Mouse (Mus musculus) intestine, embryonic 16.5 days (tissue): ENCODE data around the gene Mov10. TPM values are rescaled to one million over a fixed set of nuclear protein-coding genes. Genes with fewer than 3 reads are reported as not detected.

Experiments
- ATAC-seq: fragments of 200-750 bp; cut with Nextera tagmentation; 2 replicates; pipeline ENCODE4 v1.8.0; 2017; ENCODE audit warnings: moderate TSS enrichment, moderate library complexity
- H3K27ac ChIP-seq: fragments of 300-500 bp; sonication (generic); 2 replicates; pipeline ENCODE4 v1.5.1; 2014; ENCODE audit warnings: mild to moderate bottlenecking, low read length
- H3K27me3 ChIP-seq: fragments of 300-500 bp; sonication (generic); replicated peaks from 2 replicates; pipeline ENCODE4 v1.6.1; 2014; ENCODE audit warnings: low read length, control low read depth, mixed read lengths; ENCODE audit not compliant: control insufficient read depth, insufficient read depth
- H3K36me3 ChIP-seq: fragments of 300-500 bp; sonication (generic); 2 replicates; pipeline ENCODE4 v1.6.1; 2014; ENCODE audit warnings: low read length, control low read depth; ENCODE audit not compliant: control insufficient read depth, insufficient read depth
- H3K4me1 ChIP-seq: fragments of 300-500 bp; sonication (generic); 2 replicates; pipeline ENCODE4 v1.6.1; 2014; ENCODE audit warnings: low read length, control low read depth, mixed read lengths; ENCODE audit not compliant: control insufficient read depth, insufficient read depth
- H3K4me2 ChIP-seq: fragments of 300-500 bp; sonication (generic); 2 replicates; pipeline ENCODE4 v1.6.1; 2014; ENCODE audit warnings: low read depth, low read length, control low read depth
- H3K4me3 ChIP-seq: fragments of 300-500 bp; sonication (generic); 2 replicates; pipeline ENCODE4 v1.5.1; 2014; ENCODE audit warnings: mild to moderate bottlenecking, low read length
- H3K9ac ChIP-seq: fragments of 300-500 bp; sonication (generic); 2 replicates; pipeline ENCODE4 v1.6.1; 2014; ENCODE audit warnings: low read depth, low read length
- H3K9me3 ChIP-seq: fragments of 300-500 bp; sonication (generic); 2 replicates; pipeline ENCODE4 v1.6.1; 2016; ENCODE audit warnings: low read length, control low read depth; ENCODE audit not compliant: control insufficient read depth
- WGBS: fragments of 180-500 bp; shearing (Covaris S2); extraction: QIAGEN DNeasy Blood & Tissue Kit; methylation state at CpG from one replicate; pipeline ENCODE4 v1.1.7; 2014; 5-methylcytosine and 5-hydroxymethylcytosine counted together
- polyA plus RNA-seq: library from polyadenylated mRNA; unstranded; fragments of >200 nt; fragmentation: Nextera tagmentation; extraction: Ambion mirVana; gene quantifications from 2 replicates; pipeline ENCODE4 v1.2.1, GENCODE M21; 2015

Mov10 gene
- polyA plus RNA-seq, 1 experiment from 2014 or later: 139 TPM

GRCm38 (mm10) chr3:104788561-104789311 is 29.6 kb downstream of the Mov10 start:
- Histone ChIP-seq H3K36me3 (peaks cover 5% of the 10 kb centered on the region; the same call in 1 of the 2 replicates), H3K4me2 (peak overlapping the region; percentile 80), H3K4me3 (peak overlapping the region; percentile 76), H3K4me1 (peaks cover 43% of the 10 kb centered on the region), H3K27ac (peak overlapping the region; percentile 92), H3K27me3 (no peaks in the 10 kb centered on the region), H3K9ac (peak overlapping the region; percentile 81), H3K9me3 (no peaks in the 10 kb centered on the region)
- 0% methylated on average over 42 of the region's 52 CpGs for WGBS
- peak; percentile 88 for ATAC-seq

- peak within 1 kb of the TSS; percentile 81 for H3K9ac ChIP-seq
- H3K27me3 ChIP-seq: peaks cover 6% of the 10 kb centered on the region; the same call in 1 of the 2 replicates
- H3K4me1 ChIP-seq: peaks cover 37% of the 10 kb centered on the region
- peak within 1 kb of the TSS; percentile 92 for H3K27ac ChIP-seq
- H3K9me3 ChIP-seq: no peaks in the 10 kb centered on the region
- H3K4me2 ChIP-seq: peak within 1 kb of the TSS; percentile 80
- no peak for ATAC-seq
- H3K4me3 ChIP-seq: peak within 1 kb of the TSS; percentile 76
- WGBS: 26% methylated on average over 3 of the region's 3 CpGs
- peaks cover 5% of the 10 kb centered on the region; the same call in 1 of the 2 replicates for H3K36me3 ChIP-seq
These were observed 30.3 kb downstream of the Mov10 start, which contains the start of gene Rhoc for GRCm38 (mm10) chr3:104788075-104788474. TSS of gene Rhoc (plus strand) at chr3:104788375.

DNA sequence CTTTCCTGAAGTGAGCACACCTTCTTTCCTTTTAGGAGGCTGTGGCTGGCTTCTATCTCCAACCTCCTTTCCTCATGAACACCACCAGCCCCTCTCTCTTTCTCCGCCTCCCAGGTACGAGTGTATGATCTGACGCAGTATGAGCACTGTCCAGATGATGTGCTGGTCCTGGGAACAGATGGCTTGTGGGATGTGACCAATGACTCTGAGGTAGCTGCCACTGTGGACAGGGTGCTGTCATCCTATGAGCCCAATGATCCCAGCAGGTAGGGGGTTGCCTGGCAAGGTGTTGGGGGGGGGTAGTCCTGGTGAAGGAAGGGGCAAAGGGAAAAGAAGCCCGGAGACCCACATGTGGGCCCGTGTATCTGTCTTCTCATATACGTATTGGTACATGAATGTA is 33.1 kb downstream of the Mov10 start:
- Histone ChIP-seq H3K4me1 (peaks cover 32% of the 10 kb centered on the region), H3K36me3 (no peaks in the 10 kb centered on the region), H3K27me3 (peaks cover 17% of the 10 kb centered on the region), H3K9ac (no peak overlapping the region), H3K4me3 (no peak overlapping the region), H3K27ac (no peak overlapping the region), H3K9me3 (no peaks in the 10 kb centered on the region), H3K4me2 (no peak overlapping the region)
- WGBS: 92% methylated on average over 6 of the region's 6 CpGs
- ATAC-seq: no peak

DNA sequence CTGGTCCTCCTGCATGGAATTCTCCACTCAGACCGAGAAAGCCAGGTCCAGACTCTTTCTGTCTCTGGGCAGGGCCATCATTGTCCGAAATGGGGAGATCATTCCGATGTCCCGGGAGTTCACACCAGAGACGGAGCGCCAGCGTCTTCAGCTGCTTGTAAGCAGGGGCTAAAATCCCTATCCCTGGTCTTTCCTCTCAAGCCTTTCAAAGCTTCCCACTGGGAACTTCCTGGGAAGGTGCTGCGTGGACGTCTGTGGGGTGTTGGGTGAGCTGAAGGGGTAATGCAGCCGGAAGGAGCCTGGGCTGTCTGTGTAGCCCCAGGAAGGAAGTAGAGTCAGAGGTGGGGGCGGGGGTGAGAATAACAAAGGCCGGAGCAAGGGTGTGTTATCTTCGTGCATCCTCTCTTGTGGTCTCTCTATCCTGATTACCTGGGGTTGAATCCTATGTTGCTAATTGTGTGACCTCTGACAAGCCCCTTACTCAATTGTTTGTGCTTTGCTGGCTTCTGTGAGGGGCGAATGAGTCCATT is 34.3 kb downstream of the Mov10 start:
- 51% methylated on average over 14 of the region's 14 CpGs for WGBS
- no peak overlapping the region for H3K4me2 ChIP-seq
- H3K9ac ChIP-seq: no peak overlapping the region
- no peaks in the 10 kb centered on the region for H3K9me3 ChIP-seq
- H3K4me3 ChIP-seq: no peak overlapping the region
- H3K4me1 ChIP-seq: peaks cover 32% of the 10 kb centered on the region
- H3K27ac ChIP-seq: no peak overlapping the region
- H3K36me3 ChIP-seq: no peaks in the 10 kb centered on the region
- peaks cover 24% of the 10 kb centered on the region for H3K27me3 ChIP-seq
- ATAC-seq: no peak

GRCm38 (mm10) chr3:104782061-104782681 is 36.2 kb downstream of the Mov10 start:
- Histone ChIP-seq H3K4me3 (peak overlapping the region; percentile 57), H3K4me2 (peak overlapping the region; percentile 98), H3K27me3 (peaks cover 40% of the 10 kb centered on the region), H3K9ac (no peak overlapping the region; the same call in 1 of the 2 replicates), H3K9me3 (no peaks in the 10 kb centered on the region), H3K4me1 (peaks cover 28% of the 10 kb centered on the region), H3K36me3 (no peaks in the 10 kb centered on the region), H3K27ac (no peak overlapping the region)
- no peak for ATAC-seq
- WGBS: 30% methylated on average over 12 of the region's 12 CpGs

- H3K27me3 ChIP-seq: peaks cover 47% of the 10 kb centered on the region
- H3K27ac ChIP-seq: no peak within 1 kb of the TSS
- peaks cover 31% of the 10 kb centered on the region for H3K4me1 ChIP-seq
- H3K36me3 ChIP-seq: no peaks in the 10 kb centered on the region
- peak within 1 kb of the TSS; percentile 98 for H3K4me2 ChIP-seq
- H3K9ac ChIP-seq: peak within 1 kb of the TSS; percentile 66
- peak; percentile 16 for ATAC-seq
- 2% methylated on average over 26 of the region's 26 CpGs for WGBS
- H3K4me3 ChIP-seq: peak within 1 kb of the TSS; percentile 57
- H3K9me3 ChIP-seq: no peaks in the 10 kb centered on the region
These were observed 36.9 kb downstream of the Mov10 start, which contains the start of gene Fam19a3 for GRCm38 (mm10) chr3:104781471-104781903. TSS of gene Fam19a3 (minus strand) at chr3:104781840.

DNA sequence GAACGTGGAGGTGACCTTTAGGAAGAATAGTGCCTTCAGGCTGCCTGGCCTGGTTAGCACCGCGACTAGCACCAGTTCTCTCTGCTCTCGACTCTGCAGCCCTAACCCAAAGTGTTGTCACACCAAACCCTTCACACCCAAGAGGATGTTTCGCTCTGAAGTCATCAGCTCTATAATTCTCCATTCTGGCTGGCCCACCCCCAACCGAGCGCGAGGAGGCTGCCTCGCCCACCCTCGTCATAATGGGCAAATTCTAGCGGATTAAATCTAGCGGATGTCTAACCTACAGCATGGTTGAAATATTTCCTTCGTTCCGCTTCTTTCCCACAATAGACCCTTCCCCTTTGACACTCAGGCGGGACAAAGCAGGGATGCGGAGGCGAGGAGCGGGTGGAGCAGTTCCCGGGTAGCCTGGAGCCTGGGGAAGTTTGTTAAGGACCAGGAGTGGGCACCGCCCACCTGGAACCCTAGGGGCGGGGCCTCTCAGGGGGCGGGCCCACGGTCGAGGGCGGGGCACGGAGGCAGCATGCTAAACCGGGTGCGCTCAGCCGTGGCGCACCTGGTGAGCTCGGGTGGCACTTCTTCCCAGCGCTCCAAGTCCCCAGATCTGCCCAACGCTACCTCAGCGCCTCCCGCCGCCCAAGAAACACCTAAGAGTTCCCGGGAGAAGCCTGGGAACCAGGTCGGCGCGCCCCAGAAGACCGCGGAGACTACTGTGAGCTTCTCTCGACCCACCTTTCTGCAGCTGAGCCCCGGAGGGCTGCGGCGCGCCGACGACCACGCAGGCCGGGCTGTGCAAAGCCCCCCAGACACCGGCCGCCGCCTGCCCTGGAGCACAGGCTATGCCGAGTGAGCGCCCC is 37.6 kb downstream of the Mov10 start, which contains the start of gene Ppm1j:
Gene Ppm1j (plus strand): TSS at position 496 of the 860 bp plus-strand sequence.
- H3K4me1 ChIP-seq: peaks cover 29% of the 10 kb centered on the region
- WGBS: under 1% methylated on average over 56 of the region's 56 CpGs
- ATAC-seq: peak; percentile 80
- H3K27me3 ChIP-seq: peaks cover 54% of the 10 kb centered on the region
- H3K4me2 ChIP-seq: peak within 1 kb of the TSS; percentile 98
- H3K9ac ChIP-seq: peak within 1 kb of the TSS; percentile 66
- H3K27ac ChIP-seq: no peak within 1 kb of the TSS
- no peaks in the 10 kb centered on the region for H3K36me3 ChIP-seq
- no peaks in the 10 kb centered on the region for H3K9me3 ChIP-seq
- peak within 1 kb of the TSS; percentile 57 for H3K4me3 ChIP-seq

DNA sequence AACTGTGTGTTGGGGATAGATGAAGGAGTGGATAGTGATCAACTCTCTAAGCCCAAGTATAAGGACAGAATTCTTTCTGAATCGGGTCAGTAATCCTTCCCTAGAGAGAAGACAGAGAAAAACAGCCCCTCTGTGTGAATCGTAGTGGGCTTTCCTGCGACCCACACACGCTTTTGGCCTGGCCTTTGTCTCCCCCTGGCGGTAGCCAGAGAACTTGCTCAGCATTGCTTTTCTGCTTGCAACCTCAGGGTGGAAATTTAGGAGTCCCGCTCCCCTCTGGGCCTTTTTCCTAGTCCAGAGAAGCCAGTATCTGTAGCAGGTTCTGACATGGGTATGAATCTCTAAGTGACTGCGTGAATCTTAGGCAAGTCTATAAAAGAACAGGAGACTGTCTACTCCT is 38.4 kb downstream of the Mov10 start:
- H3K4me3 ChIP-seq: no peak overlapping the region
- H3K9ac ChIP-seq: no peak overlapping the region
- ATAC-seq: no peak
- H3K9me3 ChIP-seq: no peaks in the 10 kb centered on the region
- H3K4me1 ChIP-seq: peaks cover 29% of the 10 kb centered on the region
- H3K27ac ChIP-seq: no peak overlapping the region
- WGBS: 3% methylated on average over 7 of the region's 7 CpGs
- H3K36me3 ChIP-seq: no peaks in the 10 kb centered on the region
- H3K4me2 ChIP-seq: no peak overlapping the region
- H3K27me3 ChIP-seq: peaks cover 57% of the 10 kb centered on the region
